Mouse (Mus musculus) kidney, embryonic 15.5 days (tissue): ENCODE data around the gene Tcf25. TPM values are rescaled to one million over a fixed set of nuclear protein-coding genes. Genes with fewer than 3 reads are reported as not detected.
"Not testable (repeated sequence)": the region's sequence is repeated elsewhere in the genome, so short reads cannot be mapped to it uniquely, and the experiment has no call there.

ENCODE experiments used
- ATAC-seq: fragments of 200-750 bp; cut with Nextera tagmentation; replicated peaks from 2 replicates; pipeline ENCODE4 v1.8.0; 2017; ENCODE audit warnings: moderate TSS enrichment; ENCODE audit not compliant: low FRiP score
- H3K27ac ChIP-seq: fragments of 300-500 bp; sonication (generic); 2 replicates; pipeline ENCODE4 v1.5.1; 2015; ENCODE audit warnings: mild to moderate bottlenecking, inconsistent platforms
- H3K27me3 ChIP-seq: fragments of 300-500 bp; sonication (generic); 2 replicates; pipeline ENCODE4 v1.6.1; 2015; ENCODE audit warnings: inconsistent platforms
- H3K36me3 ChIP-seq: fragments of 300-500 bp; sonication (generic); 2 replicates; pipeline ENCODE4 v1.6.1; 2015; ENCODE audit warnings: inconsistent platforms
- H3K4me1 ChIP-seq: fragments of 300-500 bp; sonication (generic); 2 replicates; pipeline ENCODE4 v1.6.1; 2015; ENCODE audit warnings: inconsistent platforms
- H3K4me2 ChIP-seq: fragments of 300-500 bp; sonication (generic); 2 replicates; pipeline ENCODE4 v1.6.1; 2015; ENCODE audit warnings: moderate library complexity, mild to moderate bottlenecking, inconsistent platforms
- H3K4me3 ChIP-seq: fragments of 300-500 bp; sonication (generic); replicated peaks from 2 replicates; pipeline ENCODE4 v1.5.1; 2015; ENCODE audit warnings: mild to moderate bottlenecking, inconsistent platforms
- H3K9ac ChIP-seq: fragments of 300-500 bp; sonication (generic); 2 replicates; pipeline ENCODE4 v1.6.1; 2015; ENCODE audit warnings: mild to moderate bottlenecking, inconsistent platforms
- H3K9me3 ChIP-seq: fragments of 300-500 bp; sonication (generic); replicated peaks from 2 replicates; pipeline ENCODE4 v1.6.1; 2016; ENCODE audit warnings: inconsistent platforms
- WGBS: fragments of 180-500 bp; shearing (Covaris S2); methylation state at CpG from one replicate; pipeline ENCODE4 v1.1.7; 2015; ENCODE audit warnings: mixed read lengths; 5-methylcytosine and 5-hydroxymethylcytosine counted together
- polyA plus RNA-seq: library from polyadenylated mRNA; unstranded; fragments of >200 nt; fragmentation: Nextera tagmentation; extraction: Ambion mirVana; gene quantifications from 2 replicates; pipeline ENCODE4 v1.2.1, GENCODE M21; 2015

The Tcf25 gene
- polyA plus RNA-seq, 1 experiment from 2014 or later, result 157 TPM

DNA sequence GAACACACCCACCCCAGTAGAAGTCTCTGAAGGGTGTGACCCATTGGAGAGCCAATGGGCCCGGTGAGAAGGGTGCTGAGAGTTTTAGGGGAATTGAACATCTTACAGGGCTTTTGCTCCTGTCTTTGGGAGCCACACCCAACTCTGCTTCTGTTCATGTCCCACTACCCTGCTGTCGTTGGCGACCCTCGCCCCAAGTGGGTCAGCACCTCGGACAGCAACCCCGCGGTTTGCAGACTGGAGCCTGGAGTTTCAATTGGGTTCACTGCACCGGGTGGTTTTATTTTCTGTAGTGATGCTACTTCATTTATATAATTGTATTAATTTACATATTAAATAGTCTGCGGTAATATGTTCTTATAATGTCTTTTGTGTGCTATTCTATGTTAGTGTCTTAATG is 40.7 kb downstream of the Tcf25 start:
- H3K4me1 ChIP-seq, result peaks cover 26% of the 10 kb centered on the region
- no peaks in the 10 kb centered on the region for H3K36me3 ChIP-seq
- ATAC-seq, result no peak
- H3K9ac ChIP-seq, result no peak overlapping the region
- no peaks in the 10 kb centered on the region for H3K9me3 ChIP-seq
- no peak overlapping the region for H3K27ac ChIP-seq
- no peak overlapping the region for H3K4me3 ChIP-seq
- peaks cover 51% of the 10 kb centered on the region for H3K27me3 ChIP-seq
- H3K4me2 ChIP-seq, result no peak overlapping the region
- 9% methylated on average over 9 of the region's 9 CpGs for WGBS

DNA sequence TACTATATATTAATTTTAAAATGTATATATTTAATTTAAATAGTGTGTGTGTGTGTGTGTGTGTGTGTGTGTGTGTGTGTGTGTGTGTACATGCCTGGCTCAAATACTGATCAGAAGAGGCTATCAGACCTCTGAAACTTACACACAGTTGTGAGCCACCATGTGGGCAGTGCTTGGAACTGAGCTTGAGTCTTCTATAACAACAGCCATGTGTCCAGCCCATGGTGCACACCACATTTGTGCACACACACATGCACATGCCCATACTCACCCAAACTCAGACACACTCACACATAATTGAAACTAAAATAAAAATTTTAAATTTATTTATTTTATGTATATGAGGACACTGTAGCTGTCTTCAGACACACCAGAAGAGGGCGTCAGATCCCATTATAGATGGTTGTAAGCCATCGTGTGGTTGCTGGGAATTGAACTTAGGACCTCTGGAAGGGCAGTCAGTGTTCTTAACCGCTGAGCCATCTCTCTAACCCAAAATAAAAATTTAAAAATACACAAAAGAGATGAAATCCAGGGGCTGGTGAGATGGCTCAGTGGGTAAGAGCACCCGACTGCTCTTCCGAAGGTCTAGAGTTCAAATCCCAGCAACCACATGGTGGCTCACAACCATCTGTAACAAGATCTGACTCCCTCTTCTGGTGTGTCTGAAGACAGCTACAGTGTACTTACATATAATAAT is 41.6 kb downstream of the Tcf25 start:
- not testable (repeated sequence) for H3K9ac ChIP-seq, H3K4me2 ChIP-seq, ATAC-seq, H3K4me3 ChIP-seq, H3K36me3 ChIP-seq, H3K9me3 ChIP-seq, H3K27ac ChIP-seq
- peaks cover 42% of the 10 kb centered on the region for H3K27me3 ChIP-seq
- WGBS, result 82% methylated on average over 5 of the region's 5 CpGs
- H3K4me1 ChIP-seq, result peaks cover 19% of the 10 kb centered on the region

DNA sequence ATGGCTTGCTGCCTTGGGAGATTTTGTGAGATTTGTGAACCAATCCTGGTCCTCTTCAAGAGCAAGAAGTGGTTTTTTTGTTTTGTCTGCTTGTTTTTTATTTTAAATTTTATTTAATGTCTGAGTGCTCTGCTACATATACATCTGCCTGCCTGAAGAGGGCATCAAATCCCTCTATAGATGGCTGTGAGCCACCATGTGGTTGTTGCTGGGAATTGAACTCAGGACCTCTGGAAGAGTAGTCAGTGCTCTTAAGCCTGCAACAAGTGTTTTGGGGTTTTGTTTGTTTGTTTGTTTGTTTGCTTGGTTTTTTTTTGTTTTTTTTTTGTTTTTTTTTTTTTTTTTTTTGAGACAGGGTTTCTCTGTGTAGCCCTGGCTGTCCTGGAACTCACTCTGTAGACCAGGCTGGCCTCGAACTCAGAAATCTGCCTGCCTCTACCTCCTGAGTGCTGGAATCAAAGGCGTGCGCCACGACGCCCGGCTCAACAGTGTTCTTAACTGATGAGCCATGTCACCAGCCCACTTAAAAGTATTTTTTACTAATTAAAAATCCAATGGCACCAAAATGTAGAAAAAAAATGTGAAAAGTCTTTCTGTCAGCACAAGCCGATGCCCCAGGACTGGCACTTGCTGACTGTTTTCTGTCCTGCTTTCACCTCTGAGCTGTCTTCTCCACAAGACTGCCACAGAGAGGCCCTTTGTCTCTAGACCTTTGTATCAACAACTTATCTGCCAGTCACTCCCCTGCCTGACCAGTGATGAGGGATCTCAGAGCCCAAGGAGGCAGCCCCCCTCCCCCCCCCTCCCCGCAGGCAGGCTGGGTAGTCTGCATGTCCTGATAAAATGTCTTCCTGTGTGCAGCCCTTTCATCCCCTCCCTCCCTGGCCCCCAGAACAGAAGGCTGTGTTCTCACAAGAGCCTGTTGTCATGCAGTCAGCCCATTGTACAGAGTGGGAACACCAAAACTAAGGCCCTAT is 42.7 kb downstream of the Tcf25 start:
- Histone ChIP-seq H3K27ac (no peak overlapping the region), H3K9ac (no peak overlapping the region), H3K36me3 (no peaks in the 10 kb centered on the region), H3K4me2 (no peak overlapping the region), H3K4me3 (no peak overlapping the region), H3K4me1 (peaks cover 8% of the 10 kb centered on the region), H3K9me3 (no peaks in the 10 kb centered on the region), H3K27me3 (peaks cover 31% of the 10 kb centered on the region)
- 84% methylated on average over 8 of the region's 8 CpGs for WGBS
- no peak for ATAC-seq

DNA sequence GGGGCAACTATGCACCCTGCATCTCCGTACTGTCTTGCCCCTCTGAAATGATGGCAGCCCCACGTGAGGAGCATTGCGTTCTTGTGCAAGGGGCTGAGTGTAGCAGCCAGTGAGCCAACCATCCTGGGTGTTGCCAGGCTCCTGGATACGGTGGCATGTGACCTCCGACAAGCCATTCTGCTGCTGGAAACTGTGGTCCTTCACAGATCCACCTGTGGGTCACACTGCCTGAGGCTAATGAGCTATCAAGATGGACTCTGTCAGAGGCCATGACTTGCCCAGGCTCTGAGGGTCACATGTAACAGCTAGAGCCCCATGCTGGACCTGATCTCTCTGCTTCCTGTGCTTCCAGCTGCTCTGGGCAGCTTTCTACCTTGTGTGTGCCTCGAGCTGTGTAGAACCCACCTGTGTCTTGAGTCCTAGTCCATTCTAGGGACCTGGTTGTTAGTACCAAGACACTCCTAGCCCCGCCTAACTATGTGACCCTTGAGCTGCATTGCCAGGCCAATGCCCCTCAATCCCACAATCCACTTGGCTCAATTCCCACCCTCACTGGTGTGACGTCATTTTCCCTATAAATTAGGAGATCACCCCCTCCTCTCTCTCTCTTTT is 43.5 kb downstream of the Tcf25 start:
- no peak for ATAC-seq
- Histone ChIP-seq H3K4me1 (peaks cover 1% of the 10 kb centered on the region; the same call in 1 of the 2 replicates), H3K27me3 (peaks cover 23% of the 10 kb centered on the region), H3K27ac (no peak overlapping the region), H3K9ac (no peak overlapping the region), H3K4me3 (no peak overlapping the region), H3K36me3 (no peaks in the 10 kb centered on the region), H3K9me3 (no peaks in the 10 kb centered on the region), H3K4me2 (no peak overlapping the region)
- WGBS, result 79% methylated on average over 8 of the region's 8 CpGs

DNA sequence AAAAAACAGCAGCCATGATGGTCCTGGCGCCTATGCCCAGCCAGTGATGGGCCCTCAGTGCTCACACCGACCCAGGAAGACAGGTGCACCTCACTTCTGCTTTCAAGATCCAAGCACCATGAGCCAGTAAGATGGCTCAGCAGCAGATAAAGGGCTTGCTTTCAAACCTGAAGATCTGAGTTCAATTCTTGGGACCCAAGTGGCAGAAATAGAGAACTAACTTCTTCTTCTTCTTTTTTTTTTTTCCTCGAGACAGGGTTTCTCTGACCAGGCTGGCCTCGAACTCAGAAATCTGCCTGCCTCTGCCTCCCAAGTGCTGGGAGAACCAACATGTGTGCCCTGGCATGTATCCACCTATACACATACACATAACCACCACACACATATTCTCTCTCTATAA is 46.2 kb downstream of the Tcf25 start:
- Histone ChIP-seq H3K4me3 (no peak overlapping the region), H3K27ac (no peak overlapping the region), H3K4me2 (no peak overlapping the region), H3K36me3 (no peaks in the 10 kb centered on the region), H3K9me3 (no peaks in the 10 kb centered on the region), H3K4me1 (peaks cover 9% of the 10 kb centered on the region; the same call in 1 of the 2 replicates), H3K27me3 (no peaks in the 10 kb centered on the region), H3K9ac (no peak overlapping the region)
- 88% methylated on average over 4 of the region's 4 CpGs for WGBS
- ATAC-seq, result no peak

- no peak for ATAC-seq
- H3K9ac ChIP-seq, result no peak overlapping the region
Observed at GRCm38 (mm10) chr8:123420525-123421281, 47.1 kb downstream of the Tcf25 start.

GRCm38 (mm10) chr8:123421325-123421724 is 47.8 kb downstream of the Tcf25 start:
- Histone ChIP-seq H3K4me1 (peaks cover 9% of the 10 kb centered on the region; the same call in 1 of the 2 replicates), H3K36me3 (no peaks in the 10 kb centered on the region), H3K9me3 (peaks cover 2% of the 10 kb centered on the region; the same call in 1 of the 2 replicates), H3K4me2 (no peak overlapping the region), H3K4me3 (no peak overlapping the region), H3K27ac (no peak overlapping the region), H3K27me3 (no peaks in the 10 kb centered on the region), H3K9ac (no peak overlapping the region)
- 83% methylated on average over 19 of the region's 19 CpGs for WGBS
- ATAC-seq, result no peak

More at GRCm38 (mm10) chr8:123420525-123421281, 47.1 kb downstream of the Tcf25 start:
- Histone ChIP-seq H3K27ac (no peak overlapping the region), H3K4me1 (peaks cover 9% of the 10 kb centered on the region; the same call in 1 of the 2 replicates), H3K4me2 (no peak overlapping the region), H3K36me3 (no peaks in the 10 kb centered on the region), H3K9me3 (no peaks in the 10 kb centered on the region), H3K4me3 (no peak overlapping the region), H3K27me3 (no peaks in the 10 kb centered on the region)
- WGBS, result 92% methylated on average over 34 of the region's 34 CpGs

- H3K4me3 ChIP-seq, result peak overlapping the region; percentile 31
- no peak overlapping the region for H3K27ac ChIP-seq
- H3K36me3 ChIP-seq, result no peaks in the 10 kb centered on the region
- ATAC-seq, result no peak
- no peaks in the 10 kb centered on the region for H3K27me3 ChIP-seq
- 16% methylated on average over 17 of the region's 17 CpGs for WGBS
- no peak overlapping the region for H3K9ac ChIP-seq
- peak overlapping the region; percentile 57 for H3K4me2 ChIP-seq
- peaks cover 11% of the 10 kb centered on the region for H3K9me3 ChIP-seq
- H3K4me1 ChIP-seq, result peaks cover 9% of the 10 kb centered on the region; the same call in 1 of the 2 replicates
Observed at GRCm38 (mm10) chr8:123422056-123422780, 48.7 kb downstream of the Tcf25 start.

DNA sequence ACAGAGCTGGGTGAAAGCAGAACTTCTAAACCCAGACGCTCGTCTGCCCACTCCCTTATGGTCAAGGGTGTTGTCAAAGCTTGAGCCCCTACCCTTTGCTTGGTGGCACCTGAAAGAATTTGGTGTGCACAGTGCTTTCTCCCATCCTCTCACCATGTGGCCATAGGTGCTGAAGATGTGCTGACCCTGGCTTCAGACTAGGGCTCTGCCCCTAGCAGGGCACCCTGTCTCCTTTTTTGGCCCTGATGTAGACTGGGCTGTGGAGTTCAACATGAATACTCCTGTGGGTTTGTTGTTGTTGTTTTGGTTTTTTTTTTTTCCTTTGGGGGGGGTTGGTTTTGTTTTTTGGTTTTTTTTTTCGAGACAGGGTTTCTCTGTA is 49.2 kb downstream of the Tcf25 start:
- 23% methylated on average over 3 of the region's 3 CpGs for WGBS
- Histone ChIP-seq H3K4me1 (peaks cover 9% of the 10 kb centered on the region; the same call in 1 of the 2 replicates), H3K9me3 (peaks cover 17% of the 10 kb centered on the region), H3K27me3 (no peaks in the 10 kb centered on the region), H3K9ac (no peak overlapping the region), H3K27ac (no peak overlapping the region), H3K4me2 (peak overlapping the region; percentile 57; the same call in 1 of the 2 replicates), H3K4me3 (peak overlapping the region; percentile 31; the same call in 1 of the 2 replicates), H3K36me3 (no peaks in the 10 kb centered on the region)
- ATAC-seq, result no peak

DNA sequence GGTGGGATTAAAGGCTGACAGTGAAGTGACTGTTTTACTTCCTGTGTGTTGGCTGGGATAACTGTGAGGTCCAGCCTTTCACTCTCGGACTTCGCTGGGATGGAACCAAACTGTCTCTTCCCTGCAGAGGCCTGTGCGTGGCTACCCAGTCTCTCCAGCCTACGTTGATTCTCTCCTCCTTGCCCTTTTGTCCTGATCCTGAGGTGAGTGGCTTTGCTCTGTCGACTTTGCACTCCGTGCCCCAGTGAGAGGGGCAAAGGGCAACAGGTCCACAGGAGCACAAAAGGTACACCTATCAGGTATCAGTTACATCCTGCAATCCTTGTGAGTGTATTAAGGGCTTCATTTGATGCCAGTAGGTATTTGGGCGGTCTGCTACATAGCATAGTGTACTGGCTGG is 49.9 kb downstream of the Tcf25 start, which contains the start of gene Def8:
Gene Def8 (plus strand): TSS at position 87 of the 400 bp plus-strand sequence.
- Histone ChIP-seq H3K9me3 (peaks cover 24% of the 10 kb centered on the region), H3K36me3 (no peaks in the 10 kb centered on the region), H3K27ac (no peak within 1 kb of the TSS), H3K27me3 (no peaks in the 10 kb centered on the region), H3K4me3 (peak within 1 kb of the TSS; percentile 31), H3K9ac (no peak within 1 kb of the TSS), H3K4me2 (peak within 1 kb of the TSS; percentile 57), H3K4me1 (peaks cover 9% of the 10 kb centered on the region; the same call in 1 of the 2 replicates)
- no peak for ATAC-seq
- WGBS, result 66% methylated on average over 7 of the region's 7 CpGs
